Mouse (Mus musculus) cerebellum, postnatal 25 days (tissue): ENCODE measurements around the gene Acox1.
A peak's percentile ranks its signal among the peaks of the same experiment; 100 is the strongest.

Experiments
- DNase-seq, 2 experiments: peaks; one replicate each; pipeline ENCODE4 v3.0.0; 2021; ENCODE audit warnings: mixed read lengths in 2 of 2

Gene Acox1

GRCm38 (mm10) chr11:116167232-116167631, 31.6 kb downstream of the Acox1 start:
- DNase-seq: no peak

DNA sequence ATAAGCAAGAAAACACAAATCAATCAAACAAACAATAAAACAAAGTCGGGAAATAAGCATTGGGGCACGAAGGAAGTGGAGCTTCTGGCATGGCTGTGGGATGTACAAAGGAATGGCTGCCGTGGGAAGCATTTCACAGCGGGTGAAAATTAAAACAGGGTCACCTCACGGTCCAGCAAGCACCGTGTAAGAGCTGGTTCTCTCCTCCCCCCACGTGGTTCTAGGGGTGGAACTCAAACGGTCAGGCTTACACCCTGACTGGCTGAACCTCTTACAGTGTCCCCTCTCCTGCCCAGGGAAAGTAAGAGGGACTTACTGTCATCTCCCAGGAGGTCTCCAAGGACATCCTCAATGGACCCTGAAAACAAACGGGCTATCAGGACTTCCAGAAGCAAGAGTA, 35.8 kb downstream of the Acox1 start:
- DNase-seq: no peak

GRCm38 (mm10) chr11:116162146-116162545, 36.7 kb downstream of the Acox1 start:
- peak in 1 of 2 experiments; percentile 21 for DNase-seq

DNA sequence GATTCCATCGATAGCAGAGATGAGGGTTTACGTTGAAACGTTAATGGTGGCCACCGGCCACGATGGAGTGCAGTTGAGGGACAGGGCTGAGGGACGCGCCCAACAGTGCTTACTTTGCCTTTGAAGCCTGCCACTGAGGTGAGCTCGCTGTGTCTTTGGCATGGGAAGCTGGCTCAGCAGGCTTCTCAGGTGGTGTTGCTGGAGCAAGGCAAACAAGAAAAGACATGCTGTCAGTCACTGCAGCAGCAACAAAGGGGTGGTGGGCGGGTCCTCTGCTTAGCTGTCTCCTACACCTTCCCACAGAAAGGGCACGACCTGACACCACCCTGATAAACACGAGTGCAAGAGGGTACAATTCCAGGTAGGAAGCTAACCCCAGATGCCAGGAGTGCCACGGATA, 37.5 kb downstream of the Acox1 start:
- DNase-seq: no peak

GRCm38 (mm10) chr11:116150960-116151359, 47.9 kb downstream of the Acox1 start:
- no peak for DNase-seq

DNA sequence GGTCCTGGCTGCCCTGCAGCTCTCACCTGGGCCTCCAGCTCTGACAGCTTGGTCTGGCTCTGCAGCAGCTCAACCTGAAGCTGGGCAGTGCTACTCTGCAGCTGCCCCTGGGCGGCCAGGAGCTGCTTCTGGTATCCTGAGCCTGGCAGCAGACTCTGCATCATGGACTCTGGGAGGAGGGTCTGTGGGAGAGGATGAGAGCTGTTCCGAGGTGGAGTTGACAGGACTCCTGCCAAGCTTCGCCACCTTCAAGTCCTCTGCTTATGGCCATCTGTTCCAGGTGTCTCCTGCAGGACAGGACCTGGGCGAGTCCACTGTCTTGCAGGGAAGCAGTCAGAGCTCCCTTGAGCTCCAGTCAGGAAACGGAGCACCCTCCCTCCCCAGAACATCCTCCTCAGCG, 49.5 kb downstream of the Acox1 start:
- peak; percentile 66 to 71 for DNase-seq

GRCm38 (mm10) chr11:116148761-116149221, 50.1 kb downstream of the Acox1 start:
- DNase-seq: peak; percentile 82

GRCm38 (mm10) chr11:116146294-116146985, 52.4 kb downstream of the Acox1 start:
- peak in 1 of 2 experiments; percentile 78 for DNase-seq

- peak; percentile 73 to 77 for DNase-seq
Measured at GRCm38 (mm10) chr11:116145481-116146293, 53.2 kb downstream of the Acox1 start.

DNA sequence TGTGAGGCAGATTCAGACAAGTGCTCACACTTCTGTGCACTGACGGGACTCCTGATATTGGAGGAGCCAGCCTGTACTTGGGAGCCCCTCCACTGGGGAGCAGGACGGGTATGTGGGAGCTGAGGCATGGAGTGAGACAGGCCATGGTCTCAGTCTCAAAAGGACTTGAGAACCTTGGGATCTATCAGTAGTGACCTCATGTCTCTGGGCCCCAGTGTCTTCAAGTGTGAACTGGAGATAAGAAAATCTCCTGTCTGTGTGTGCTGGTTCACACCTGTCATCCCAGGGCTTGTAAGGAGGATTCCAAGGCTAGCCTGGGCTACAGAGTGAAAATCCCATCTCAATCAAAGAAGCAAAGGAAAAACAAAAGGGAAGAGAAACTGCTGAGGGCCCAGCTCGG, 55.4 kb downstream of the Acox1 start:
- DNase-seq: no peak

GRCm38 (mm10) chr11:116142211-116142991, 56.4 kb downstream of the Acox1 start:
- DNase-seq: no peak

DNA sequence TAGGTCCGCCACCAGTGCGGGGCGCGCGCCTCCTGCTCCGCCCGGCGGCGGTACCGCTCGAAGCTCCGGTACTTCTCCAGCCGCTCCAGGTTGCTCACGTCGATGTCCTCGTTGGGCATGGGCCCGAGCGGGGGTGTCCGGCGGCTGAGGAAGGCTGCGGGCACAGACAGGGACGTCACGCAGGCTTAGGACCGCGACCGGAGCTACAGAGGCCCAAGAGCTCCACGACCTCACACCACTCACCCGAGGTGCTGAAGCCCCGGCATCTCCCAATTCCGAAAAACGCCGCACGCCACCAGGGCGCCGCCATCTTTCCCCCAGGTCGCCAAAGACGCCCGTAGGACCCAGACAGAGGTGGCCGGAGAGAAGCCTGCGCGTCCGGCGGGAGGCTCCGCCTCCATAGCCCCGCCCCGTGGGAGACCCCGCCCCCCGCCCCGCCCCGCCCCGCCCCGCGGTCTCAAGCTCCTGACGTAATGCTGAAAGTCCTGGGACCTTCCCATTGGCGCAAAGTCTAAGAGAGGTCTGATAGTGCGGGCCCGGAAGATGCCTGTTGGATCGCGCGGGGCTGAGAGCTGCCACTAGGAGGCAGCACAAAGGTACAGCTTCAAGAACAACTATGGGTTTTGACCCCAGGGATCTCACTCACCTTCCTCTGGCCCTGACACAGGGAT, 60.2 kb downstream of the Acox1 start, which contains the start of gene Mrpl38:
Gene Mrpl38, minus strand, starts transcription at position 401 of the 671 bp plus-strand sequence.
- DNase-seq: peak; percentile 86 to 89

DNA sequence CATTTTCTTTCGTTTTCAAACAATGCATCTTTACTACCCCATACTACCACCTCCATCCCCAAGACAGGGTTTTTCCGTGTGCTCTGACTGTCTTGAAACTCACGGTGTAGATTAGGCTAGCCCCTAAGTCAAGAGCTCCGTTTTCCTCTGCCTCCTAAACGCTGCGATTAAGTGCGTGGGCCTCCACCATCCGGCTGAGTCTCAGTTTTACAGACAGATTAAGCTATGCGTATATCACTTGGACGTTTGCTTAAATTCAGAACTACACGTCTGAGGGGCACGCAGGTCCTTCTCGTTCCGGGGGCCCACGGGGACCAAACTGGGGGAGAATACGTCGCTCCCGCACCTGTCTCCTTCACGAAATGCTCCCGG, 60.8 kb downstream of the Acox1 start:
- no peak for DNase-seq

DNA sequence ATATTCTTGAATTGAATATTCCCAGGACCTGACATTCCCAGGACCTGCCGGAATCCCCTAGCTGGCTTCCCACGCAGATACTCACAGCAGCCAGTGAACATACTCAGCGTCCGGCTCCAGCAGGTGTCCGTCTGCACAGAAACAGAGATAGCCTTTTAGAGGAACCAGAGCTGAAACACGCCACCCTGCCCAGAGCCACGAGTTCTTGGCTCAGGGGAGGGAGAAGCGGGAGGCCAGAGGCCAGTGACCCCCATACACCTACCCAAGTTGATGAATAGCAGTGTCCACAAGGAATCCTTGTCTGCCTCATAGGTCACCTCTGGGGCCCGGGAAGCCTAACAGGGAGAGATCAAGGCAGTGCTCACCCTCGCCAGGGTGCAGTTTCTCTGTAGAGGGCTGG, 64.7 kb downstream of the Acox1 start:
- DNase-seq: peak in 1 of 2 experiments; percentile 9

GRCm38 (mm10) chr11:116133497-116133896, 65.3 kb downstream of the Acox1 start:
- peak in 1 of 2 experiments; percentile 19 for DNase-seq

DNA sequence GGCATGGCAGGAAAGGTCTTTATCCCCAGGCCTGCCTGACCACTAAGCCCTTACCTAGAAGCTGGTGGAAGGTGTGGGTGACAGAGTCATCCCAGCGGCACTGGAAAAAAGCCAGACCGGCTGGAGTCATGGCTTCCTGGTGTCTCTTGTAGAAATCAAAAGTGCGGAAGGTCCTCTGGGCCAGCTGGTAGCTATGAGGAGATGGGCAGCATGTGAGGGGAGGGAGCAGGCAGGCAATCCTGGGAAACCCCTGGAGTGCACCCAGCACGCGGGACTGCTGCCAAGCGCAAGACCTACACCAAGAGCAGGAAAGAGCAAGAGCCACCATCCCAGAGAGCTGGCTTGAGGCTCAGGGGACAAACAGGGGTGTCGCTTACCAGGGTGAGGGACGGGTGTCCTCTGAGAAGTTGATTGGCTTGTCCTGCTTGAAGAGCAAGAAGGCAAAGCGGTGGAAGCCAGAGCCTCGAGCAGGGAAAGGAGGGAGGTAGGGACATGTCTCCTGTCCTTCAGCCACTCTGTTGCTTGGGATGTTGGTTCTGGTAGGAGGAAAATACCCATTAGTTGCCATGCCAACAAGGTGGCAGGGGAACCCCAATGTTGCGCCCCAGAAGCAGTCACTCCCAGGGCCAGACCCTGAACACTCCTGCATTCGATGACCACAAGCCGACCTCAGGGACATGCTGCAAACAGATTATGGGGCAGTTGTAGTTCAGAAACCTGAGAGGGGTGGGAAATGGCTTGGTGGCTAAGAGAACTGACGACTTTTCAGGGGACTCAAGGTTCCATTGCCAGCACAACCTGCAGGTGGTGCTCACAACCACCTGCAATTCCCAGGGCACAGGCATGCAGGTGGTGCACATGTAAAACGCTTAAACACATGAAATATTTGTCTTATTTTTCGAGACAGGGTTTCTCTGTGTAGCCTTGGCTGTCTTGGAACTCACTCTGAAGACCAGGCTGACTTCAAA, 66.2 kb downstream of the Acox1 start:
- peak; percentile 38 to 53 for DNase-seq

- peak in 1 of 2 experiments; percentile 44 for DNase-seq
Measured at GRCm38 (mm10) chr11:116131349-116132170, 67.3 kb downstream of the Acox1 start.

GRCm38 (mm10) chr11:116130488-116131205, 68.2 kb downstream of the Acox1 start, which contains the start of gene Trim65:
Trim65 (minus strand) TSS chr11:116131128.
- DNase-seq: peak; percentile 88 to 94

DNA sequence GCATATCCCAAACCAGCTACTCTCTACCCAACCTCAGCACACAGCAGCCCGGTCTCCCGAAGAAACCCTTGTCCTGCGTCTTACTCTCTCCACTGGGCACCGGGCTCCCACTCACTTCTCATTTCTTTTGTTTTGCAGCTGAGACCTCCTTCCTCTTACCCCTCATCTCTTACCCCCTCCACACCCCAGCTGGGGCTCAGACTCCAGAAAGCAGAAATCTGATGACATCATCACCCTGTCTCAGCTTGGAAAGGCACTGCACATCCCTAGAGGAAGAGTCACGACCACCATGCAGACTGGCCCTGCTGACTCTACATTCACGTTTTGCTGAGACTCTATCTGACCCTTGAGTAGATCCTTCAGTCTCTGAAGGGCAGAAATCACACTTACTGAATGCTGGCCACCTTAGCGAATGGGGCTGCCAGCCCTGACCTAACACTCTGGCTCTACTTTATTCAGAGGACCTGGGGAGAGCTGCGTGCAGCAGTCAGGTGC, 68.8 kb downstream of the Acox1 start:
- DNase-seq: peak in 1 of 2 experiments; percentile 27
